Mouse (Mus musculus): ENCODE measurements around the gene Lrrc8d. TPM values are rescaled to one million over a fixed set of nuclear protein-coding genes. Genes with fewer than 3 reads are reported as not detected.

Gene Lrrc8d
- polyA plus RNA-seq, 1 experiment, result 5.7 TPM

DNA sequence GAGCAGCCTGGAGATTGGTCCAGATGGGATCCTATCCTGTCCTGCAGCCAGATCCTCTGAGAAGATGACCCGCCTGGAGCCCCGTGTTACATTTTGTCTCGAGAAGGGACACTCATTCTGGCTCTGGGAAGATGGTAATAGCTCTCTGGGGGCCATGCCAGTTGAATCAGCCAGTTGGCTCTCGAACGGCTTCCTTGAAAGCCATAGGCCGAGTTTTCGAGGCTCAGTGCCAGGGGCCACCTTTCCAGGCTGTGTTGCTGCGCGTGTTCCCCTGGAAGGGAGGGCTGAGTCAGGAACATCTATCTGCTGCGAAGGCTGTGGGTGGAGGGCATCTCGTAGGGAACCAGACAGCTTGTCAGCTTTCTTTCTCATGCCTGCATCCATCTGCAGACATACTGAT, 23.0 kb downstream of the Lrrc8d start:
- Histone ChIP-seq H3K4me1 (replicated peaks; ENCODE audit: control insufficient read depth, insufficient read depth, low read length) (peaks cover 7% of the 10 kb centered on the region), H3K36me3 (ENCODE audit: control insufficient read depth, insufficient read depth, low read length) (no peaks in the 10 kb centered on the region), H3K27ac (ENCODE audit: control insufficient read depth, insufficient read depth, low read length) (no peak overlapping the region), H3K4me3 (ENCODE audit: control insufficient read depth, insufficient read depth, low read length) (no peak overlapping the region), H3K27me3 (ENCODE audit: control insufficient read depth, insufficient read depth, low read length) (no peaks in the 10 kb centered on the region)
- DNase-seq, result no peak
- TF ChIP-seq CTCF (IDR thresholded peaks at IDR 0.05; ENCODE audit: borderline replicate concordance, control insufficient read depth, extremely low read depth, insufficient read depth, low read length, poor library complexity), result no peak
- no peak for TF ChIP-seq POLR2A (IDR thresholded peaks at IDR 0.05; ENCODE audit: control insufficient read depth, extremely low read depth, insufficient read depth, low read length, poor library complexity)
- 96% methylated on average over 11 of the region's 11 CpGs for WGBS

DNA sequence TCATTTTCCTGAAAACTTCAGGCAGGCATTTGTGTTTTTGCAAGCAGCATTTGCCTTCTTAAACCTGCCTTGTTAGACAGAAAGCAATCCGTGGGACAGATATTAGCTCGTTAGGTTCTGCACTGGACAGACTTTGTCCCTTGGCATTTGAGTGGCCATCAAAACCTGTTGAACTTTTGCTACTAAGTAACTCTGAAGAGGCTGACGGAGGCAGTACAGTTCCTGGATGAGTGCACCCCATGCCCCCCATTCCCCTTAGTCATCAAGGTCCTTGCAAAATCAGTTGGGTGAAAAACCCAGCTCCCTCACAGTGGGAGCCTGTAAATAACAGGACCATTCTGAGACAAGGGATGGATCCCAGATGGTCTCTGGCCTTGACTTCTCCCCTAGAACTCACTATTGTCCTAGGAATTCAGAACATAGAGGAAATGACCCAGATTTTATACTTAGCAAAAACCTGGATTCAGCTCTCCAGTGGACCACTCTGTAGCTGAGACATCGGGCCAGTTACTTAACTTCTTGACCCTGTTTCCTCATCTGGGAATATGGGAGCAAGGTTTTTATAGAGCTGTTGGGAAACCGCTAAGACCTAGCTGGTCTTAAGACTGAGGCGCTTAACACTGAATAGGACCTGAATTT, 30.5 kb downstream of the Lrrc8d start:
- H3K27me3 ChIP-seq (ENCODE audit: control insufficient read depth, insufficient read depth, low read length), result no peaks in the 10 kb centered on the region
- H3K27ac ChIP-seq (ENCODE audit: control insufficient read depth, insufficient read depth, low read length), result no peak overlapping the region
- H3K36me3 ChIP-seq (ENCODE audit: control insufficient read depth, insufficient read depth, low read length), result no peaks in the 10 kb centered on the region
- TF ChIP-seq CTCF (IDR thresholded peaks at IDR 0.05; ENCODE audit: borderline replicate concordance, control insufficient read depth, extremely low read depth, insufficient read depth, low read length, poor library complexity), result no peak
- TF ChIP-seq POLR2A (IDR thresholded peaks at IDR 0.05; ENCODE audit: control insufficient read depth, extremely low read depth, insufficient read depth, low read length, poor library complexity), result no peak
- WGBS, result 96% methylated on average over 6 of the region's 6 CpGs
- H3K4me3 ChIP-seq (ENCODE audit: control insufficient read depth, insufficient read depth, low read length), result no peak overlapping the region
- peaks cover 15% of the 10 kb centered on the region for H3K4me1 ChIP-seq (replicated peaks; ENCODE audit: control insufficient read depth, insufficient read depth, low read length)
- DNase-seq, result no peak

DNA sequence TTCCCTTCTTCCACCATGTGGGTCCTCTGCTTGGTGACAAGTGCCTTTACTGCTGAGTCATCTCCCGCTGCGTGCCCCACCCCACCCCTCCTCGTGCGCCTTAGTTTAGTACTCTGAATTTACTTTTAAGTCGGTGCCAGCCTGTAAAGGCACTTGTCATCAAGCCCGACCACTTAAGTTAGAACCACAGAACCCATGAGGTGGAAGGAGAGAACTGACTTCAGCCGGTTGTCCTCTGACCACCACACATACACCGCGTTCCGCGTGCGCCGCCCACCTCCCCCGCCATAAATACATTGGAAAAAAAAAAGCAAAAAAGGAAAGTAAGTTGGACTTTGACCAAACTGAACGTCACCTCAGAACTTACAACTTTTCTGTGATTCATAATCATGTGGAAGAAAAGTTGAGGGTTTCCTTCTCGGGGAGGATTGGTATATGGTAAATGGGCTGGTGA, 31.4 kb downstream of the Lrrc8d start:
- Histone ChIP-seq H3K4me3 (ENCODE audit: control insufficient read depth, insufficient read depth, low read length) (peak overlapping the region; percentile 62), H3K4me1 (replicated peaks; ENCODE audit: control insufficient read depth, insufficient read depth, low read length) (peaks cover 15% of the 10 kb centered on the region), H3K27me3 (ENCODE audit: control insufficient read depth, insufficient read depth, low read length) (no peaks in the 10 kb centered on the region), H3K36me3 (ENCODE audit: control insufficient read depth, insufficient read depth, low read length) (no peaks in the 10 kb centered on the region), H3K27ac (ENCODE audit: control insufficient read depth, insufficient read depth, low read length) (no peak overlapping the region)
- WGBS, result 3% methylated on average over 16 of the region's 16 CpGs
- TF ChIP-seq CTCF (IDR thresholded peaks at IDR 0.05; ENCODE audit: borderline replicate concordance, control insufficient read depth, extremely low read depth, insufficient read depth, low read length, poor library complexity) (no peak), POLR2A (IDR thresholded peaks at IDR 0.05; ENCODE audit: control insufficient read depth, extremely low read depth, insufficient read depth, low read length, poor library complexity) (no peak)
- DNase-seq, result peak; percentile 40

DNA sequence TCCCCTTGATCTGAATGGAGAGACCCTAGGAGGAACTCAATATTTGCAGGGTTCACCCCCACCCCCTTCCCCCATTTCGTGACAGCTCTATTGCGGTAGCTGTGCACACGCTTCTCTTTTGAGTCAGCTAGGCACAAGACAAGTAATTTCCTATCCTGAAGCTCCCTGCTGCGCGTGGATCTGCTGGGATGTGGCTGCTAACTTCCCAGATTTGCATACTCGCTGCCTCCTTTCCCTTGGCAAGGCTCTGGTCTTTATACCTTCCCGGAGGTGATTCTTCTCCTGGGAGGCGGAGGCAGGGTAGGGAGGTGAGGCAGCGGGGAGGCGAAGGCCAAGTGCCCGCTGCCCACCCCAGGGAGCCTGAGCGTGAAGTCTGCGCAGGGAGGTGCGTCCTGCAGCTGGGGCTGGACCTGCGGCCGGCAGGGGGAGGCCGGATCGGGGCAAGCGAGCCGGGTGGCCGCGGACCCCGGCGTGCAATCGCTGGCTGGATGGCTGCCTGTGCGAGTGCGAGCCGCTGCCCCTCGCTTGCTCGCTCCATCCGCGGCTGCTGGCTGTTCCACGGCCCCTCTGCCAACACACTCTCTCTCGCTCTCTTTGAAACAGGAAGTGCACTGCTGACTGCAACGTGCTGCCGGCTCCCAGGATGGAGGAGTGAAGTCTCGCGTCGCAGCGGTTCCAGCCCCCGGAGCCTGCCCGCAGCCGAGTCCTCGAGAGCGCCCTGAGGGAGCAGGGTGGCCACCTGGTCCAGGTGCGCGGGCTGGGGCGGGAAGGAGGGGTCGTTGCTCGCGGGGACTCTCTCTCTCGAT, 32.1 kb downstream of the Lrrc8d start:
- Histone ChIP-seq H3K27me3 (ENCODE audit: control insufficient read depth, insufficient read depth, low read length) (no peaks in the 10 kb centered on the region), H3K27ac (ENCODE audit: control insufficient read depth, insufficient read depth, low read length) (no peak overlapping the region), H3K36me3 (ENCODE audit: control insufficient read depth, insufficient read depth, low read length) (no peaks in the 10 kb centered on the region), H3K4me3 (ENCODE audit: control insufficient read depth, insufficient read depth, low read length) (peak overlapping the region; percentile 62), H3K4me1 (replicated peaks; ENCODE audit: control insufficient read depth, insufficient read depth, low read length) (peaks cover 15% of the 10 kb centered on the region)
- TF ChIP-seq POLR2A (IDR thresholded peaks at IDR 0.05; ENCODE audit: control insufficient read depth, extremely low read depth, insufficient read depth, low read length, poor library complexity) (peak; percentile 35; the same call in 1 of the 2 replicates), CTCF (IDR thresholded peaks at IDR 0.05; ENCODE audit: borderline replicate concordance, control insufficient read depth, extremely low read depth, insufficient read depth, low read length, poor library complexity) (0 out of 2 replicates have a peak, but pooled peaks have one; percentile 12)
- under 1% methylated on average over 52 of the region's 52 CpGs for WGBS
- DNase-seq, result peak; percentile 67

DNA sequence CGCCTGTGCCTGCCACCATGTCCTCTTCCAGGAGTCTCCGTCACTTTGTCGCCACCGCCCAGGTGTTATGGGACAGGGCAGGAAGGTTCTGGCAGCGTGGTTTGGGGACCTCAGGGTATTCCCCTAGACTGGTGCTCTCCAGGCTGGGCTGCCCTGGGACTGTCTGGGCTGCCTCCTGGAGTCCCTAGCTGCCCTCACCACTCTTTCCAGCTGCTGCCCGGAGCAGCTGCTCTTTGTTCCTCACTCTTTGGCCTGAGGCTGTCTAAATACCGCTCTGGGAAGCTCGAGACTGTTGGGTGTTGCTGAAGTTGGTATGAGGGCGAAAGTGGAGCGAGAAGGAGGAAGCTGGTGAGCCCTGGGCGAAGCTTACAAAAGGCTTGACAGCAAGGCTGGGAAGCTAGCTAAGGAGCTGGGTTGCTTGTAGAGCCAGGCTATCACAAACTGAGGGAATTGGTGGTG, 32.7 kb downstream of the Lrrc8d start:
- no peak for DNase-seq
- 8% methylated on average over 11 of the region's 11 CpGs for WGBS
- no peak overlapping the region for H3K27ac ChIP-seq (ENCODE audit: control insufficient read depth, insufficient read depth, low read length)

DNA sequence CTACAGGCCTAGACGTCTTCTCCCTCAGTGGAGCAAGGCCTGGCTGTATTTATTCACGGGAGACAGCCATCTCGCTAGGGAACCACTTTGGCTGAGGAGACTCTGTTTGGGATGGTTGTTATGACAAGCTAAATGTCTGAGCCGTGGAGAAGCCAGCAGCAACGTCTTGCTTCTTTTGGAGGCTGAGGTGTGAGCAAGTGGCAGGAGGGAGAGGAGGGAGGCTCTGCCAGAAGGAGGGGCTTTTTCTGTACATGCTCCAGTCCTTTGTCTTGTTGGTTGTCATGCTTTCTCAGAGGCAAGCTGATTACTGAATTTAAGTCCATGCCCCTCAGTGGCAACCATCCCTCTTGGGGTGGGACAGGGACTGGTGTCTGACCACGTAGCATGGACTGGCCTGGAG, 33.5 kb downstream of the Lrrc8d start:
- H3K4me3 ChIP-seq (ENCODE audit: control insufficient read depth, insufficient read depth, low read length), result no peak overlapping the region
- 93% methylated on average over 6 of the region's 6 CpGs for WGBS
- H3K27ac ChIP-seq (ENCODE audit: control insufficient read depth, insufficient read depth, low read length), result no peak overlapping the region
- DNase-seq, result no peak
- peaks cover 15% of the 10 kb centered on the region for H3K4me1 ChIP-seq (replicated peaks; ENCODE audit: control insufficient read depth, insufficient read depth, low read length)
- H3K27me3 ChIP-seq (ENCODE audit: control insufficient read depth, insufficient read depth, low read length), result no peaks in the 10 kb centered on the region
- no peaks in the 10 kb centered on the region for H3K36me3 ChIP-seq (ENCODE audit: control insufficient read depth, insufficient read depth, low read length)
- TF ChIP-seq POLR2A (IDR thresholded peaks at IDR 0.05; ENCODE audit: control insufficient read depth, extremely low read depth, insufficient read depth, low read length, poor library complexity) (no peak), CTCF (IDR thresholded peaks at IDR 0.05; ENCODE audit: borderline replicate concordance, control insufficient read depth, extremely low read depth, insufficient read depth, low read length, poor library complexity) (no peak)

More for the DNA sequence above, 32.7 kb downstream of the Lrrc8d start:
- Histone ChIP-seq H3K4me1 (replicated peaks; ENCODE audit: control insufficient read depth, insufficient read depth, low read length) (peaks cover 15% of the 10 kb centered on the region), H3K4me3 (ENCODE audit: control insufficient read depth, insufficient read depth, low read length) (peak overlapping the region; percentile 62), H3K36me3 (ENCODE audit: control insufficient read depth, insufficient read depth, low read length) (no peaks in the 10 kb centered on the region), H3K27me3 (ENCODE audit: control insufficient read depth, insufficient read depth, low read length) (no peaks in the 10 kb centered on the region)
- TF ChIP-seq CTCF (IDR thresholded peaks at IDR 0.05; ENCODE audit: borderline replicate concordance, control insufficient read depth, extremely low read depth, insufficient read depth, low read length, poor library complexity), result no peak

Data from thymus, adult 2 months (tissue).